Mouse (Mus musculus) macrophage (primary cell): ENCODE measurements around the gene Mnat1. TPM values are rescaled to one million over a fixed set of nuclear protein-coding genes. Genes with fewer than 3 reads are reported as not detected.

Source experiments
- H3K27ac ChIP-seq: fragments of 350-480 bp; formaldehyde crosslinking; 2 replicates; pipeline ENCODE4 v1.9.0; 2021
- H3K36me3 ChIP-seq: fragments of 350-480 bp; formaldehyde crosslinking; 2 replicates; pipeline ENCODE4 v1.9.0; 2021; ENCODE audit errors: inconsistent target
- H3K4me3 ChIP-seq: fragments of 350-480 bp; formaldehyde crosslinking; 2 replicates; pipeline ENCODE4 v1.9.0; 2021; ENCODE audit errors: inconsistent target
- H3K79me2 ChIP-seq: fragments of 350-480 bp; formaldehyde crosslinking; 2 replicates; pipeline ENCODE4 v1.9.0; 2021; ENCODE audit errors: inconsistent target
- WGBS: methylation state at CpG from one replicate; pipeline ENCODE4 v1.1.7; 2026; ENCODE audit warnings: inconsistent platforms; ENCODE audit not compliant: missing documents; 5-methylcytosine and 5-hydroxymethylcytosine counted together
- polyA plus RNA-seq: library from polyadenylated mRNA; stranded (reverse); fragments of 250-400 nt; gene quantifications from 3 replicates; pipeline ENCODE4 v1.2.4, GENCODE M21; 2018; ENCODE audit warnings: inconsistent platforms

The Mnat1 gene
- polyA plus RNA-seq, 1 experiment from 2014 or later, result 12.3 TPM

DNA sequence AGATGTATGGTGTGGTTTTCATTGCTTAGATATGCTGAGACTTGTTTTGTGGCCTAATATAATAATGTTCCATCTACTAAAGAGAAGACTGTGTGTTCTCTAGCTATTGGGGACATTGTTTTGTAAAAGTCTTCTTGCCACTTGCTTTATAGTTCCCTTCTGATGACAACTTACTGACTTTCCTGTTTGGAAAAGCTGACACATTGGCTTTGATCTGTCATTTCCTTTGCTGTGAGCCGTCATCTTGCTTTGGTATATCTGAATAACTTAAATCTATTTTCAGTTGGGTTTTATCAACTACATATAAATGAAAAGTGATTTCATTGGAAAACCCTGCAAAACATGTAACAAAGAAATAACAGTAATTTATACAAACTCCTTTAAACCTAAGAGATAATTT is 74.9 kb downstream of the Mnat1 start:
- H3K4me3 ChIP-seq, result no peak overlapping the region
- H3K79me2 ChIP-seq, result no peaks in the 10 kb centered on the region
- WGBS, result 82% methylated on average over 1 of the region's 1 CpGs
- no peak overlapping the region for H3K27ac ChIP-seq
- H3K36me3 ChIP-seq, result no peaks in the 10 kb centered on the region

DNA sequence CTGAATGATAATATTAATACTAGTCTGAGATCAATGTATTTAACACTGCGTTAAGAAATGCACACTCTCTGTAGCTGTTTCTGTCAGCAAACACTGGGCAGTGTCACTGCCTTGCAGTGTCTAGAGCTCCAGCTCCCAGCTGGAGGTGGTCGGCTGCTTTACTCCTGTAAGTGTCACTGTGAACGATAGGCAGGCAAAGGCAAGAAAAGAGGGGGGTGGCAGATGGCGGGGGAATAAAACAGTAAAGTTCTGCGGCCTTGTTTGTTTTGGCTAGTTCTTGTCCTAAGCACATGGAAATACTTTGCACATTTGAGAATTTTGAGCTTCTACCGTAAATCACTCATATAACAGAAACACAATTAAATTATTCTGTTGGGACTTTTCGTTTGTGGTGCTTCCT is 75.9 kb downstream of the Mnat1 start:
- WGBS, result 91% methylated on average over 7 of the region's 7 CpGs
- Histone ChIP-seq H3K27ac (no peak overlapping the region), H3K4me3 (no peak overlapping the region), H3K79me2 (no peaks in the 10 kb centered on the region), H3K36me3 (no peaks in the 10 kb centered on the region)

DNA sequence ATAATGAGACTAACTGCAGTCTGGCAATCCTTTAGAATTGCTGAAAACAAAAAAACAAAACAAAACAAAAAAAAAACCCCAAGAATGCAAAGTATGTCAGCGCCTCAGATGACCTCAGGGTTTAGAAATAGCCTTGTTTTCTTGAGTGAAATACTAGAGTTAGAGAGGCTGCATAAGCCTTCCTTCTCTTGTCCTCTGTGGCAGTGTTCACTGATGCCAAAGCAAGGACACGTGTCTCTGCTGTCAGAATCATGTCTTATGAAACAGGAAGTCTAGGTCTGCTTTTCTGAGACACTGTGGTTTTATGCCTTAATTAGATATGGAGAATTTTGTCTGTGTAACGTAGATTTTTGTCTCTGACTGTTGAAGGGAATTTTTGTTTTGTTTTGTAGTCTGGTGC is 78.1 kb downstream of the Mnat1 start:
- Histone ChIP-seq H3K36me3 (no peaks in the 10 kb centered on the region), H3K79me2 (no peaks in the 10 kb centered on the region), H3K27ac (0 out of 2 replicates have a peak overlapping the region, but pooled peaks have one; percentile 5), H3K4me3 (no peak overlapping the region)
- 0% methylated on average over 3 of the region's 3 CpGs for WGBS

DNA sequence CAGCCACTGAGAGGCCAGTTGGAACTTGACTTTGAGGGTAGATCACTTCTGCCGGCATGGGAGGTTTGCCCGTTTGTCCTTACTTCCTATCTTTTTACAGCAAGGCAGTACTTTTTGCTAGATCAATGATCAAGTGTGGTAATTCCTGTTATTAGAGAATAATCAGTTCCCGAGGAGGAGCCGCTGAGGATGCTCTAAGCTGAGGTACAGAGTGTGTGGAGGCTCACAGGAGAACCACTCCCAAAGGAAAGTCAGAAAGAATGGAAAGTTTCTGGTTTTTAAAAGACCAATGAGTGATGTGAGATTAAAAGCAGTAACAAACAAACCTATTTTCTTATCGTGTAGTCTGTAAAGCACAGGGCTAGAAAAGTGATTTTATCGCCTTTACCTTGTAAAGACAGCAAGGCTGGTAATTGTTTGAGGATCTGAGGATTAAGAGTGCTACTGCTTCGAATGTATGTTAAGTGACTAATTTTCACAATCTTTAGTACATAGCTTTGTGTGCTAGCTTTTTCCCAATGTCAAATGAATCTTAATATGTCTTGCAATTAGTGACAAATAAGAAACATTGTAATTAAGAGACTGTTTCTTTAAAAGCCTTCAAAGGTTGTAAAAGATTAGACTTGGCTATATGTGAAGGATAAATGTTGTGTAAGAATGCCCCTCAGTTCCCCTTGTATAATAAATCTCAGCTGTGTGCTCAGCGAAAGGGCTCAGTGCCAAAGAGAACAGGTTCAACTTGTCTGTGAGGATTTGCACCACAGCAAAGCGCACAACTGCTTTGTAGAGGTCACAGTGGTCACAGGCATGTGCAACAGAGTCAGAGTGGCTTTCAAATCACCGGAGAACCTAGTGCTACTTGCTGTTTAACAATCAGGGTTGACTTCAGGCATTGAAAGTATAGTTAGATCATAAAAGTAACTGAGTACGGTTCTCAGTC is 82.5 kb downstream of the Mnat1 start:
- Histone ChIP-seq H3K4me3 (no peak overlapping the region), H3K36me3 (no peaks in the 10 kb centered on the region), H3K79me2 (no peaks in the 10 kb centered on the region), H3K27ac (no peak overlapping the region)
- WGBS, result 89% methylated on average over 11 of the region's 11 CpGs

DNA sequence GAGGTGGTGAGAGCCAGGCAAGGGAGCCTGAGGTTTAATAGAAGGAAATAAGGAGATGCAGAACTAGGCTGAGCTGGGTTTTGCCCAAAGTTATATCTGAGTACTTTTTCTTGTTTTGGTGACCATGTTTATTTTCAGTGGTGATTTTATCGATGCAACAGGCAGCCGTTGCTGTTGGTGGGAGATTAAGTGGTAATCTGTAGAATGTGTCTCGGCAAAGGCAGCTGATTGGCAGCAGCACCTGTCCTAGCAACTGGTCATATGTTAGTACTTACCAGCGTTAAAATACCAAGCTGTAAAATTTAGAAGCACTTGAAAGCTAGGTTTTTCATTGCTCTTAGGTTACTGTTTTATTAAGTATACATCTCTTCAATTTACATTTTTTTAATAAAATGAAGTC is 83.5 kb downstream of the Mnat1 start:
- no peak overlapping the region for H3K27ac ChIP-seq
- no peaks in the 10 kb centered on the region for H3K36me3 ChIP-seq
- H3K79me2 ChIP-seq, result no peaks in the 10 kb centered on the region
- WGBS, result 100% methylated on average over 4 of the region's 4 CpGs
- H3K4me3 ChIP-seq, result no peak overlapping the region

DNA sequence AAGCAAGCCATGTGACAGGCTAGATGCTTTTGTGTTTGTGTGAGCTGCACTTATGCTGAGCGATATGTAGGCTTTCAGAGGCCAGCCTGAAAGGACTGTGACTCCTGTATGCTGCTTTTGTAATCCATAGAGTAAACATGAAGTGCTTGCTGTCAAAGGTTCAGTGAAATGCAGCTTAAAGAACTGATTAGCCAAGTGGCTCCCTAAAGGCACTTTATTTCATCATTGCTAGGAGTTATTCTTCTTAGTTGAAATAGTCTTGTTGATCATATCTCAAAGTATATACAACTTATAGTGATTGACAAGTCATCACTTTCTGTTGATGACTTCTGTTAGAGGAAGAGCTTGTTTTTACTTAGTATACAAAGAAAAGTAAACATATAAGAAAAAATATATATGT is 83.9 kb downstream of the Mnat1 start:
- Histone ChIP-seq H3K36me3 (no peaks in the 10 kb centered on the region), H3K79me2 (no peaks in the 10 kb centered on the region), H3K4me3 (no peak overlapping the region), H3K27ac (no peak overlapping the region)
- 89% methylated on average over 1 of the region's 1 CpGs for WGBS

DNA sequence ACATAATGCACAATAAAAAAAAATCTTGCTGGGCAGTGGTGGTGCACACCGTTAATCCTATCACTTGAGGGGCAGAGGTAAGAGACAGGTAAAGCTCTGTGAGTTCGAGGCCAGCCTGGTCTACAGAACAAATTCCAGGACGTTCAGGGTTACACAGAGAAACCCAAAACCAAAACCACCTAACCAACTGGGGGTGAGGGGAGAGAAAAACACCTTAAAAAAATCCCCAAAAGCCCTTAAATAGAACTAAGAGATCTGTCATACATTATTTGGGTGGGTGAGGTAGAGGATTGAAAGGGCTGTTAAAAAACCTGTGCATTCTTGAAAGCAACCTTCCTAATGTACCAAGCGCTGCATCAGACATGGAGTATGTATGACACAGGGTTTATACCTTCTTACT is 85.0 kb downstream of the Mnat1 start:
- 88% methylated on average over 4 of the region's 4 CpGs for WGBS
- H3K4me3 ChIP-seq, result no peak overlapping the region
- H3K27ac ChIP-seq, result no peak overlapping the region
- H3K79me2 ChIP-seq, result no peaks in the 10 kb centered on the region
- no peaks in the 10 kb centered on the region for H3K36me3 ChIP-seq

DNA sequence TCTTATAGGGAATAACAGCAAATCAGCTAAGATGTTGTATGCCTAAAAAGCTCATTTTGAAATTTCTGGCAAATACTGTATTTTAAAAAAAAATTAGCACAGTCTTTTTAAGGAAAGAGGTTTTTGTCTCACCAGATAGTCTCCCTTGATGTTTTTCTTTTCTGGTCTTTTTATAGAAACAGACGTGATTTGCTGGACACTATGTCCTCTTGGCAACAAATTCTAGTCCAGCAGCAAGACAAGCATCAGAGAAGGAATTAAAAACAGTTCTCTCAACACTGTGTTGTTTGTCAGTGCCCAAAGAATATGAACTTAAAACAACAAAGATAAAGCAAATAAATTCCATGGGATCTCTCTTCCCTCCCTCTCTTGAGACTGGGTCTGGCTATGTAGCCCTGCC is 85.6 kb downstream of the Mnat1 start:
- H3K36me3 ChIP-seq, result no peaks in the 10 kb centered on the region
- WGBS, result 88% methylated on average over 1 of the region's 1 CpGs
- H3K27ac ChIP-seq, result no peak overlapping the region
- no peaks in the 10 kb centered on the region for H3K79me2 ChIP-seq
- no peak overlapping the region for H3K4me3 ChIP-seq

DNA sequence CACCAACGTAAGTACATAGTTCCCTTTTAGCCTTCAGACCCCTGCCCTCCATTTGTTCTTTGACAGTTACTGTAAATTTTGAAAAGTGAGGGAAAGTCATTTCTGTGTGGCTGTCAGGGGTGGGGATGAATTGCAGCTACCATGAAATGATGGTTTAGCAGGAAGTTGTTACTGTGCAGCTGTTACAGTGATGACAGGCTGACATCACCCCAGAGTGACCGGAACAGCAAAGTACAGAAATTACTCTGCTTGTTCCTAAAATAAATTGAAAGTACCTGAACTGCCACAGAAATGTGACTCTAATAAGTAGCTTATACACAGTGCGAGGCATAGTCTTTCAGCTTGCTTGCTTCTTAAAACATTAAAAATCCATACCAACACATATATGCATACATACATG is 86.9 kb downstream of the Mnat1 start:
- Histone ChIP-seq H3K4me3 (no peak overlapping the region), H3K36me3 (no peaks in the 10 kb centered on the region), H3K27ac (peak overlapping the region; percentile 34), H3K79me2 (no peaks in the 10 kb centered on the region)
- 56% methylated on average over 3 of the region's 3 CpGs for WGBS

DNA sequence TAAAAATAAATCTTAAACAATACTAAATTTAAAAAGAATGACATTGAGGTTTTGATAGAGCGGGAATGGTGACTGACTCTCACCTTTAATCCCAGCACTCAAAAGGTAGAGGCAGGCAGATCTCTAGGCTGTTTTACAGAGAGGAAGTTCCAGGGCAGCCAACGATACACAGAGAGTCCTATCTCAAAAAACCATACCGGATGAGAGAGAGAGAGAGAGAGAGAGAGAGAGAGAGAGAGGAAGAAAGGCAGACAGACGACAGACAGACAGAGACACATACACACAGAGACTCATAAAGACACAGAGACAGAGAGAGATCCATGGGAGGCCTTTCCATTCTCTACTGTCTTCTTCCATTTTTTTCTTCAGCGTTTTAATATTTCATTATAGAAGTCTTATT is 92.3 kb downstream of the Mnat1 start:
- Histone ChIP-seq H3K79me2 (no peaks in the 10 kb centered on the region), H3K36me3 (no peaks in the 10 kb centered on the region), H3K4me3 (no peak overlapping the region), H3K27ac (no peak overlapping the region)
- whole genome bisulfite sequencing, result 79% methylated on average over 5 of the region's 5 CpGs

DNA sequence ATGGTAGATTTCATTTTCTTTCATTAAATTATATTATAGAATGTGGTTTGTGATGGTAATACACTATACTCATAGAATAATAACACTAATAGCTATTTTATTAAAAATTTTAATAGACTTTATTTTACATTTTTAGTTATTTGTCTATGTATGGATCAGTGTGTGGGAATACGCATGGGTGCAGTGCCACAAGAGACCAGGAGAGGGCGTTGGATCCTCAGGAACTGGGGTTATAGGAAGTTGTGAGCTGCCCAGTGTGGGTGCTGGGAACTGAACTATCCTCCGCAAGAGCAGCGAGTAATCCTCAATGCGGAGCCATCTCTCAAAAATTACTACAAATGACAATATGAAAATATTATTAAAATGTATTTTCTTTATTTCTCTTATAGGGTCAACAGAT is 95.1 kb downstream of the Mnat1 start:
- no peak overlapping the region for H3K4me3 ChIP-seq
- WGBS, result 92% methylated on average over 5 of the region's 5 CpGs
- H3K27ac ChIP-seq, result no peak overlapping the region

DNA sequence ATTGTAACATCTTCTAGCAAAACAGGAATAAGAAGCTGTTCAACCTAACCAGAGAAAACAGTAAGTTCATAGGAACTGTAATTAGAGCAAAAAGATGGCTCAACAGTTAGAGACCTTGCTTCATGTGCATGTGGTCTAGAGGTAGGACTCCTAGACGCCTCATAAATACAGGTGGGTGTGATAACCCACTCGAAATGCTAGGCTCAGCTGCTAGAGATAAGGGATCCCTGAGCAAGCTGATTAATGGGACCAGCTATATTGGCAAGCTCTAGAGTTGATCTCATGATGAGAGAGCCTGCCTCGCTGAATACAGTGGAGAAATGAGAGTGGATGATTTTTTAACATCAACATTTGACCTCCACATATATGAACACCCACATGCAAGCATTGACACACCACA is 97.7 kb downstream of the Mnat1 start:
- no peaks in the 10 kb centered on the region for H3K36me3 ChIP-seq
- WGBS, result 96% methylated on average over 3 of the region's 3 CpGs
- no peak overlapping the region for H3K4me3 ChIP-seq
- no peak overlapping the region for H3K27ac ChIP-seq
- H3K79me2 ChIP-seq, result no peaks in the 10 kb centered on the region

More for the DNA sequence above, 95.1 kb downstream of the Mnat1 start:
- H3K79me2 ChIP-seq, result no peaks in the 10 kb centered on the region
- no peaks in the 10 kb centered on the region for H3K36me3 ChIP-seq

DNA sequence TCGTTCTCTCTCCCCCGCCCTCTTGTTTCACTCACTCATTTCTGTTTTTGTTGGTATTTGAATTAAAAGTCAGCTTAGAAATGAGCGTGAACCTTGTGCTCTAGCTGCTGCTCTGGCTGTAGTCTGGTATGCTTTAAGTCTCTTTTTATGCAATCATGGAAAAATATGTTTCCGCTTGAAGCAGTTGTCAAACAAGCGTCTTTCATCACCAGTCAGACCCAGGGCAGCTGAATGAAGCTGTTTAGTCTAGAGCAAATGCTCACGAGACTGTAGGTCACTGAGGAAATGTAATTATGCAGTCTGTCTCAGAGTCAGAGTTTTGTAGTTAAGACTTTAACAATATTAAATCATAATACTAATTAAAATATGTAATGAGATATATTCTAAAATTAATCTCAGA is 100.4 kb downstream of the Mnat1 start:
- Histone ChIP-seq H3K4me3 (no peak overlapping the region), H3K27ac (no peak overlapping the region), H3K79me2 (no peaks in the 10 kb centered on the region), H3K36me3 (no peaks in the 10 kb centered on the region)
- 84% methylated on average over 5 of the region's 6 CpGs for WGBS

DNA sequence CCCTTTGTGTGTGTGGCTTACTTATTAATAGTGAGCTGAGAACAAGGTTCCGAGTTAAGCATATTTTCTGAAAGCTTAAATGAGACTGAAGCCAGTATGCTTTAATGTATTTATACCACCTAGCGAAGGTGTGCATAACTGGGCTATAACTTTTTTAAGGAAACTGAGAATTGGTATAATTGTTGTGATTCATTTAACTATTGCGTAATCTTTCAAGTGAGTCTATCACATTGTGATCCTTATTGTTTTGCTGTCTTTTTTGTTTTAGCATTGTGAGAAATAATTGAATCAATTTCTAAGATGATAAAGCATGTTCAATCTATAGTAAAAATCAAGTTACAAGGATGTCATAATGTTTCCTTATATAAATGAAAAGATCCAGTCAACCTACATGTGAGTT is 104.9 kb downstream of the Mnat1 start:
- 90% methylated on average over 3 of the region's 3 CpGs for WGBS

DNA sequence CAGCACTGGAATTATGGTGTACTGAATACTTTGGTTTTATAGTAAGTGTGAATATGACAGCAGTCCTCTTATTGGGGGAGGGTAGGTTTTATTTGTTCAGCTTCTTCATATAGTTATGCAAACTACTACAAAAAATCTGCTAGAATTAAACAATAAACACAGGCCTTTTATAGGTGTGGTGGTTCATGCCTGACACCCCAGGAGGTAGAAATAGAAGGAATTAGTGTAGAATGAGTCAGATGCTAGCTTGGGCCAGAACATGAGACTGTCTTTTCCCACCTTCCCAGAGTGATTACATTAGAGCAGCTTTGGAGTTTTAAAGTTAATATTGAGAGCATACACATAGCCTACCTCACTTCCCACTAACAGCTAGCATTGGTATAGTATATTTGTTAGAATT is 106.7 kb downstream of the Mnat1 start:
- no peak overlapping the region for H3K27ac ChIP-seq

More for the DNA sequence above, 104.9 kb downstream of the Mnat1 start:
- Histone ChIP-seq H3K79me2 (no peaks in the 10 kb centered on the region), H3K4me3 (no peak overlapping the region), H3K36me3 (no peaks in the 10 kb centered on the region), H3K27ac (no peak overlapping the region)

DNA sequence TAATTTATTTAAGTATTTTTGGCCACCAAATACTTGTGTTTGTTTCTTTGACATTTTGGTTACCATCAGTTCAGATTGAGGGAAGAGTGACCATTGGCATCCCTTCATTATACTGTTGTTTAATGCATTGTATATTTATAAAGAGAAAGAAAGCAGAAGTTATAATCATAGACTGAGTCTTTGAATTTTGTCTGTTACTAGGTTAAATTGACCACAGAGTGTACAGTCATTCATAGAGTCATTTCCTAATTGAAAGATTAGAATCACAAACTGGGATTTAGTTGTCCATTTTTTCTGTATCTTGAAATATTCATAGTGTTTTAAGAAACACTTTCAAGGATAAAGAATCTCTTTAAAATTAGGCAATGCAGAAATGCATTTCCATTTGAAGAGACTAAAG is 108.0 kb downstream of the Mnat1 start:
- Histone ChIP-seq H3K27ac (no peak overlapping the region), H3K4me3 (no peak overlapping the region), H3K36me3 (no peaks in the 10 kb centered on the region), H3K79me2 (no peaks in the 10 kb centered on the region)

More for the DNA sequence above, 106.7 kb downstream of the Mnat1 start:
- no peak overlapping the region for H3K4me3 ChIP-seq
- no peaks in the 10 kb centered on the region for H3K36me3 ChIP-seq
- H3K79me2 ChIP-seq, result no peaks in the 10 kb centered on the region
